Mouse (Mus musculus) cerebellum, postnatal 25 days (tissue): ENCODE data around the gene Cd209a.
A peak's percentile ranks its signal among the peaks of the same experiment; 100 is the strongest.
"Not testable (repeated sequence)": the region's sequence is repeated elsewhere in the genome, so short reads cannot be mapped to it uniquely, and the experiment has no call there.

Experiments used
- DNase-seq, 2 experiments: peaks; one replicate each; pipeline ENCODE4 v3.0.0; 2021; ENCODE audit warnings: mixed read lengths in 2 of 2

Cd209a gene

DNA sequence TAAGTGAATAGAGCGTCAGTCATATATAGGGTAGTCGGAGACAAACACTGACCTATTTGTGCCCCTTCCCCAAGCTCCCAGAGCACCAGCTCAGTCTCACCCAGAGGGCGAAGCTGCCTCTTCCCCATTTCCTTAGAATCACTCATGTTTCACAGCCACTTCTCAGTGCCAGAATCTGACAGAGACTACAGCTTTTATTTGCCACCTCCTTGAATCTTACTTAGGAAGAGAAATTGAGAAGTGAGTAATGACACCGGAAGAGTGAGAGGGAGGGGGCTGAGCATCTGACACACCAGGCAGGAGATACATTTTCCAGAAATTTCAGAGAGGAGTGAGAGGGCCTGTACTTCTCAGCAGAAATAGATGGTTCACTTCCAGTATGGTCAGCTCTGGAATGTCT is at the start of gene Cd209a:
Gene Cd209a (minus strand): TSS at position 224 of the 400 bp plus-strand sequence.
- no peak for DNase-seq

DNA sequence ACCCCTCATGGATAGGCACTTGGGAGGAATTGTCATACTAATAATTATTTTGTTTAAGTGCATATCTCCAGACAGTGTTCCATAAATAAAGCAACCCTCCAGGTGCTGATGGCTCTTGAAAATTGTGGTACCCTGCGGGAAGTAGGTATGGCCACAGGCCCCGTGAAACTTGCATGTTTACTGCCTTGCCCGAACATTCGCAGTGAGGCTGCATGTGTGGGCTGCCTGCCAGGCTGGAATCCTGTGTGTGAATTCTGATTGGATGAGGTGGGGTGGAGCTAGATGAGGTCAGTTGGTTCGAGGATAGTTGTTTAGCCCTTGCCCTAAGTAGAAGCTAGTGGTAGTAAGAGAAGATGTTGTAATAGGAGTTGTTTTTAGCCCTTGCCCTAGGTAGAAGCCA is 19.9 kb upstream of the Cd209a start:
- not testable (repeated sequence) for DNase-seq

DNA sequence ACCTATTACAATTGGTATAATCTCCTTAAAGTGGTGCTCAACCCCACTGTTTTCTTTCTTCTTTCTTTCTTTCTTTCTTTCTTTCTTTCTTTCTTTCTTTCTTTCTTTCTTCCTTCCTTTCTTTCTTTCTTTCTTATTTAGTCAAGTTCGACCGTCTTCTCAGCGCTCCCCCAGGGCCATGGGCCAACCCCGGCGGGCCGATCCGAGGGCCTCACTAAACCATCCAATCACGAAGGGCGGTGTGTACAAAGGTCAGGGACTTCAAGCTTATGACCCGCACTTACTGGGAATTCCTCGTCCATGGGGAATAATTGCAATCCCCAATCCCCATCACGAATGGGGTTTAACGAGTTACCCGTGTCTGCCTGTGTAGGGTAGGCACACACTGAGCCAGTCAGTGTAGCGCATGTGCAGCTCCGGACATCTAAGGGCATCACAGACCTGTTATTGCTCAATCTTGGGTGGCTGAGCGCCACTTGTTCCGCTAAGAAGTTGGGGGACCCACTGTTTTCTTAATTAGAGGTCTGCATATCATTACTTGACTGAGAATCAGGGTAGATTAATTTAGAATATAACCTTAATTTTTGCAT is 5.6 kb upstream of the Cd209a start:
- peak; percentile 60 to 83 for DNase-seq

DNA sequence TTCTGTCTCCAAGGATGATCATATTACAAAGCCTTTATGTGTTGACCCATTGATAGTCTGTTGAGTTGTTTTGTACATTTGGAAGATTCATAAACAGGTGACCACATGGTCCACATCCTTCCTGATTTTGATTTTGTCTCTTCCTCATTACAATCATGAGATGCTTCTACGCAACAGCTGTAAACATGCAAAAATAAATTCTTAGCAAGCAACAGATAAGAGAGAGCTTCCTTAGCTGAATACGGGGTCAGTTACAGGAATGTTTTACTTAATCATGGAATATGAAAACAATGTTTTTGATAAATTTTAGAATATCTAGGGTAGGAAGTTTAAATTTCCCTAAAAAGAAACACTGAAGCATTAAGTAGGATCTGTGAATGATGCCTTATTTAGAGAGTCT is 11.8 kb downstream of the Cd209a start:
- DNase-seq = no peak

DNA sequence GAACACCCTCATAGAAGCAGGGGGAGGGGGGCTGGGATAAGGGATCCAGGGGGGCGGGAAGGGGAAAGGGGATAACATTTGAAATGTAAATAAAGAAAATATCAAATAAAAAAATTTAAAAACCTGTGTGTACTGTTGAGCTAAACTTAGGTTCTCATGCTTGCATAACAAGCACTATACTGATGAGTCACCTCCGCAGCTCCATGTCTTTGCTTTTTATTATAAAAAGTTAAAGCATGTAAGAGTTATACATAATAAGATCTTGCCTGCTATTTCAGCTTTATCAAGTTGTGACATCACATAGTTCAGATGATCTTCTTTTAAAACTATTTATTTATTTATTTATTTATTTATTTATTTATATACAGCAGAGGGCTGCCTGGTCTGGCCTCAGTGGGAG is 13.2 kb downstream of the Cd209a start:
- DNase-seq = no peak

DNA sequence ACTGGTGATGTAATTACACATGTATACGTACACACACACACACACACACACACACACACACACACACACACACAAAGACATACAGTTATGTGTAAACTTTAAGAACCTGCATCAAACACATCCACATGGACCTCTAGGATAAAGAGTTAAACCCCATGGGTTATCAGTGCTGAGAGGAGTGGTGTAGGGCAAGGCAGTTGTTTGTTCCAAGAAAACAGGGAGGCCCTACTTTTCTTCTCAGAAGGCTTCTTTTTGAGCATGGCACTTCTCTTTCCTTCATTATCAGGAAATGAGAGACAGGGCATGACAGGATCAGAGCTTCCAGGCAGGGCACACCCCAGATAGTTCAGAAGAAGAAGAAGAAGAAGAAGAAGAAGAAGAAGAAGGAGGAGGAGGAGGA is 14.7 kb downstream of the Cd209a start:
- no peak for DNase-seq

DNA sequence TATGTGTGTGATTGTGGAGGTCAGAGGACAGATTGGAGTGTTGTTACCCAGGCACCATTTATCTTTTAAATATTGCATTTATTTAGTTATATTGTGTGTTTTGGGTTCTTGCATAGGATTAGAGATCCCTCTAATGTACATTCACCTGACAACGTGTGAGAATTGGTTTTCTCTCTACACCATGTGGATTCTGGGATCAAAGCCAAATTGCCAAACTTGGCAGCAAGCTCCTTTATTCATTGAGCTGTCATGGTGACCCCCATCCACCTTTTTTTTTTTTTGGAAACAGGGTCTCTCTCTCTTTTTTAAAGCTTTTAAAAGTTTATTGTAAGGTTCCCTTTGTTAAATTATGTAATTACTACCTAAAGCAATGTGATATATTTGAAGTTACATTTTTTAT is 27.7 kb downstream of the Cd209a start:
- peak in 1 of 2 experiments; percentile 23 for DNase-seq

DNA sequence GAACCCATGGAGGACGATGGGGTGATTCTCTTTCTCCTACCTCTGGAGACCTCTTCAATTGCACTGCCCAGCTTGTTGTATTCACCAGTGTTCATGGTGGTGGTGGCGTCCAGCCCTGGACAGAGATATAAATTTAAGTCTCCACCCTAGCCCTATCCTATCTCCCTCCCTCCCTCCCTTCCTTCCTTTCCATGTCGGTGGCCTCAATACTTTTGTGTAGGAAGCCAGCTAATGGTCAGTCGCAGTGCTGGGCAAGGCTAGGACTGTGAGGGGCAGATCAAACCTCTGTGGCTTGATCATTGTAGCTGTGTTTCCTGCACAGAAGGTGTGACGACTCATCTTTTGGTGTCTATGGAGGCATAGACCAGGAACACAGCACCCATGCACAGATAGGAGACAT is 28.2 kb downstream of the Cd209a start, which contains the start of gene Clec4g:
Gene Clec4g (minus strand): TSS at position 101 of the 400 bp plus-strand sequence.
- DNase-seq = no peak

DNA sequence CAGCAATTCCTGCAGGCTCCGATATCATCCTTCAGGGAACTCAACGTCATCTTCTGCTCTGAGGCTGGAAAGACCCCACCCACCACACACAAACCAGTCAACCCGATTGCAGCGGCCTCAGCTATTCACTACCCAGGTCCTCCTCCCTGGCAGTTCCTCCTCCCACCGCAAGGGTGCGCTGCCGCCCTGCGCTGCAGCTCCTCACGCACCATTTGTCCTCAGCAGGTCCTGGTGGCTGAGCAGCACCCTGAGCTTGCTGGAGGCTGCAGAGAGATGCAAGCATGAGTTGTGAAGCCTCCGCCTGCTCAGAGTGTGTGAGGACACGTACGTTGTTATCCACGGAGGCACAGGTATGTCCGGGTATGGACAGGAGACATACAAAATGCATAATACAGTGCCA is 30.2 kb downstream of the Cd209a start:
- DNase-seq = peak; percentile 80 to 86

DNA sequence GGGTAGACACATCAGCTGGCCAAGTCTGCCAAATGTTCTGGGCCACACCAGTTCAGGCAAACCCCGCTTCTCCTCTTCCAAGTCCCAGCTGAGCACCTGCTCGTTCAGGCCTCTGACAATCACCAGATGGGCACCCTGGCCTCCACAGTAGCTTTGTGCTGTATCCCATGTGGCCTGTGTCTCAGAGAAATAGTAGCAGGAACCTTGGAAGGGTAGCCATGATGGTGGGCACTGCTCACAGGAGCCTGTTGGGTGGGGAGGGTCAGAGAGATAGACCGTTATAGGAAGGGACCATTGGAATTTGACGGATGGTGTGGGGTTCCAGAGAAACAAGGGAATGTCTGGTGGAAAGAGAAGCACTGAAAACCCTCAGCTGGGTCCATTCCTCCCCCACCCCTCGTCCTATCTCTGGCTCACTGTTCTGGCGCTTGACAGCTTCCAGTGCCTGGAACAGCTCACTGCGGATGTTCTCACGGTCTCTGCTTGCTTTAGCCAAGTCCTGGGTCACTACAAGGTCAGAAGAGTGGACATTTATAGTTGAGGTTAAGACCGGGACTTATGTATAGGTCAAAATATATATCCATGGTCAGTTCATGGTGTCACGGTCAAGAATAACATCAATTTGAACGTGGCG is 31.3 kb downstream of the Cd209a start:
- no peak for DNase-seq

DNA sequence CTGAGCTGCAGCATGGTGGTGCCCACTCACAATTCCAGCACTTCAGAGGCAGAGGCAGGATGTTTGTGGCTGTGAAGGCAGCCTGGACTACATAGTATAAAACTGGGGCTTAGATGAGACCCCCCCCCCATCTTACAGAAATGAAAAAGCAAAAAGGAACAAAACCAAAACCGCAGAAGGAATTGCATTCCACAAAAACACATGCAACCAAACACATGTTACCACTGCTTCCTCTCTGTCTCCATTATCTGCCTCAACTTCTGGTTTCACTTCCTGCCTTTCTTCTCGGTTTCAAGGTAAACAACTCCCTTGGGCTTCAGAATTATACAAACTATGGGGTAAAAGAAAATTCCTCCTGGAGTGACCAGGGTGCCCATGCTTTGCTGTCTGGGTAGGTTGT is 37.1 kb downstream of the Cd209a start:
- DNase-seq = no peak

DNA sequence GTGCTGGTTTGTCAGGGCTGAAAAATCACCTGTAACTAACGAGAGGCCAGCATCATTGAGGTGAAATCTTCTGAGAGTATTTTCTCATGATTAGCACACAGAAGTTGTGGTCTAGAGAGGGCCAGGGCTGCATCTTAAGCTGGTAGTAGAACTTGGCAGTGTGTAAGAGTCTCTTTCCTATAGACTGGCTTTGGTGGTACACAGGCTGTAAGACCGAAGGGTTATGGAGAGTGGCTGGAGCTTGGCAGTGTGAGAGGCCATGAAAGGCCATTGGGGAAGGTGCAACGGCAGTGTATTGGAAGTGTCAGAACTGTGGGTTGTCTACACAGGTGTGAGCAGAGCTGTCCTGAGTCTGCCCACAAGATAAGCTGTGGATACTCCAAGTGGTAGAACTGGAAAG is 38.5 kb downstream of the Cd209a start:
- no peak for DNase-seq

DNA sequence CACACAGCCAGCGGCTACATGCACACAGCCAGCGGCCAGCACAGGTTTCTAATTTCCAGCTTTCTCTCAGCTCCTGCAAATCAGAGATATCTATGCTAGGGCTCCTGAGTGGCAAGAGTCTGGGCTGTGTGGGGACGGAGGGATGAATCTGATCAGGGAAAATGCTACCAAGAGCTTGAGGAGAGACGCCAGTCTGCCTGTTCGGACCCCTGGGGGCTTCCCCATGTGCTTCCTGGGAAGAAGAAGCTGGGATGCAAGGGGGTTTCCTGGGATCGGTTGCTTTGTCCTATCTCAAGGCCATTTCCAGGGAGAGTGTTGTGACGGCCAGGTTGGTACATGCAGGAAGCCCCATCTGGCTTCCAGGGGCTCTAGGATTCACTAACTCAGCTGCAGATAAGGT is 41.2 kb downstream of the Cd209a start:
- no peak for DNase-seq

DNA sequence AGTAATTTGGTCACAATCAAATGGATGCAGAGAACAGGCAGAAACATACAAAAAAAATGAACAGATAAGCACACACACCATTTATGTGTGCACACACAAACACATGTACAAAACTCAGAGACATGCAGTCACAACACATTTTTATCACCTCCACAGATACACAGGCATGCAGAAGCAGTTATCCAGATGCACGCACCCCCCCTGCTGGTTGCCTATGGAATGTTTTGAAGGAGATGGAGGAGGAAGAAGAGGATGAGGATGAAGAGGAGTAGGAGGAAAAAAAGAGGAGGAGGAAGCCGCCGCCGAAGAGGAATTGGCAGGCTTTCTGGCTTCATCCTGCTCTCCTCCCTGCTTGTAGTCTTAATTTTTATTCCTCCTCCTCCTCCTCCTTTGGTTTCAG is 43.1 kb downstream of the Cd209a start:
- peak in 1 of 2 experiments; percentile 48 for DNase-seq

DNA sequence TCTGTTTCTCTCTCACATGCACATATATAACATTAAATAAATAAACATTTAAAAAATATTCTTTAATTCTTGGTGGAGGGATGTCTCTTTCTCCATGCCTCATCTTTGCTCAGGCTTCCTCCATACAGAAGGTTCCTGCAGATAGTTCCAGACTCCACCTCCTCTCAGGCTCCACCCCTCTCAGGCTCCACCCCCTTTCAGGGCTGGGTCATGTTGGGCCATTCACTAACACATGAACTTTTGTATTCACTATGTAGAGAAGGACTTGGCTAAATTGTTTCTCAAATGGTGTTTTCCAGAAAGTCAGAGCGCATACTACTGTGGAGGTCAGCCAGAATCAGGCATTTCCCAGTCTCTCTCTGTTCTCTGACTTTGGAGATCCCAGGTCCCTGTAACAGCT is 47.3 kb downstream of the Cd209a start:
- no peak for DNase-seq

DNA sequence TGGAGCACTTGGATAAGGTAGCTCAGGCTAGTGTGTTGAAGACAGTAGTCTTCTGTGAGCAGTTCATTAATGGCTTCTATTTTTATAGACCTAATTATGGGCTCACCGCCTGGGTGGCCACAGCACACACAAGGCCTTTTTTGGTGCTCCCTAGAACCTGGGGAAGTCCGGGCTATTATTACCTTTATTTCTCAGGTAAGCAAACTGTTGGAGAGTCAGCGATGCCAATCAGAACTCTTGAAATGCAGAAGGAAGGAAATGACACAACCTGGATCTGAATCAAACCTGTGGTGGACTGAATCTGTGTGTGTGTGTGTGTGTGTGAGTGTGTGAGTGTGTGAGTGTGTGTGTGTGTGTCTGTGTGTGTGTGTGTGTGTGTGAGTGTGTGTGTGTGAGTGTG is 54.7 kb downstream of the Cd209a start, which contains the start of gene Fcer2a:
Gene Fcer2a (minus strand): TSS at position 55 of the 400 bp plus-strand sequence.
- DNase-seq = no peak
